Mouse (Mus musculus): ENCODE results near the gene Dusp27. TPM values are rescaled to one million over a fixed set of nuclear protein-coding genes. Genes with fewer than 3 reads are reported as not detected.

Gene Dusp27
- polyA plus RNA-seq, 1 experiment from 2014 or later = 4.7 TPM

GRCm38 (mm10) chr1:166126290-166126689 lies 1.4 kb downstream of the Dusp27 start:
- no peak overlapping the region for H3K4me2 ChIP-seq
- H3K36me3 ChIP-seq = no peaks in the 10 kb centered on the region
- H3K4me3 ChIP-seq (replicated peaks) = no peak overlapping the region
- H3K9ac ChIP-seq (replicated peaks) = no peak overlapping the region
- H3K4me1 ChIP-seq (replicated peaks) = peaks cover 33% of the 10 kb centered on the region
- H3K9me3 ChIP-seq = no peaks in the 10 kb centered on the region
- no peaks in the 10 kb centered on the region for H3K27me3 ChIP-seq
- no peak for ATAC-seq (ENCODE audit: insufficient number of reproducible peaks, insufficient read depth, low FRiP score, low TSS enrichment, low read depth)
- no peak overlapping the region for H3K27ac ChIP-seq
- 90% methylated on average over 6 of the region's 6 CpGs for WGBS

GRCm38 (mm10) chr1:166124932-166125593 lies 2.7 kb downstream of the Dusp27 start:
- WGBS = 77% methylated on average over 8 of the region's 8 CpGs
- no peak overlapping the region for H3K9ac ChIP-seq (replicated peaks)
- H3K27ac ChIP-seq = no peak overlapping the region
- H3K36me3 ChIP-seq = no peaks in the 10 kb centered on the region
- H3K9me3 ChIP-seq = no peaks in the 10 kb centered on the region
- ATAC-seq (ENCODE audit: insufficient number of reproducible peaks, insufficient read depth, low FRiP score, low TSS enrichment, low read depth) = no peak
- no peaks in the 10 kb centered on the region for H3K27me3 ChIP-seq
- peaks cover 21% of the 10 kb centered on the region for H3K4me1 ChIP-seq (replicated peaks)
- no peak overlapping the region for H3K4me2 ChIP-seq
- H3K4me3 ChIP-seq (replicated peaks) = no peak overlapping the region

- no peak overlapping the region for H3K9ac ChIP-seq (replicated peaks)
- no peak overlapping the region for H3K4me3 ChIP-seq (replicated peaks)
- ATAC-seq (ENCODE audit: insufficient number of reproducible peaks, insufficient read depth, low FRiP score, low TSS enrichment, low read depth) = no peak
- WGBS = 92% methylated on average over 8 of the region's 8 CpGs
- no peak overlapping the region for H3K27ac ChIP-seq
- H3K9me3 ChIP-seq = no peaks in the 10 kb centered on the region
- no peak overlapping the region for H3K4me2 ChIP-seq
- no peaks in the 10 kb centered on the region for H3K27me3 ChIP-seq
- peaks cover 20% of the 10 kb centered on the region for H3K4me1 ChIP-seq (replicated peaks)
- no peaks in the 10 kb centered on the region for H3K36me3 ChIP-seq
Observed at GRCm38 (mm10) chr1:166123751-166124150, 4.0 kb downstream of the Dusp27 start.

GRCm38 (mm10) chr1:166123045-166123444 lies 4.7 kb downstream of the Dusp27 start:
- no peak overlapping the region for H3K4me2 ChIP-seq
- H3K27ac ChIP-seq = no peak overlapping the region
- WGBS = 92% methylated on average over 1 of the region's 1 CpGs
- no peak overlapping the region for H3K4me3 ChIP-seq (replicated peaks)
- no peaks in the 10 kb centered on the region for H3K36me3 ChIP-seq
- no peak for ATAC-seq (ENCODE audit: insufficient number of reproducible peaks, insufficient read depth, low FRiP score, low TSS enrichment, low read depth)
- no peaks in the 10 kb centered on the region for H3K27me3 ChIP-seq
- H3K9ac ChIP-seq (replicated peaks) = no peak overlapping the region
- H3K9me3 ChIP-seq = no peaks in the 10 kb centered on the region
- H3K4me1 ChIP-seq (replicated peaks) = peaks cover 22% of the 10 kb centered on the region

- WGBS = 81% methylated on average over 7 of the region's 7 CpGs
- Histone ChIP-seq H3K9me3 (no peaks in the 10 kb centered on the region), H3K4me3 (replicated peaks) (no peak overlapping the region)
Observed at GRCm38 (mm10) chr1:166122114-166122513, 5.6 kb downstream of the Dusp27 start.

GRCm38 (mm10) chr1:166117866-166118639 lies 9.7 kb downstream of the Dusp27 start:
- H3K9ac ChIP-seq (replicated peaks) = no peak overlapping the region
- peak; percentile 75; the same call in 1 of the 2 replicates for ATAC-seq (ENCODE audit: insufficient number of reproducible peaks, insufficient read depth, low FRiP score, low TSS enrichment, low read depth)
- H3K27ac ChIP-seq = peak overlapping the region; percentile 59; the same call in 1 of the 2 replicates
- peak overlapping the region; percentile 43 for H3K4me2 ChIP-seq
- 36% methylated on average over 13 of the region's 13 CpGs for WGBS
- H3K36me3 ChIP-seq = no peaks in the 10 kb centered on the region
- no peaks in the 10 kb centered on the region for H3K27me3 ChIP-seq
- H3K9me3 ChIP-seq = no peaks in the 10 kb centered on the region
- H3K4me3 ChIP-seq (replicated peaks) = 0 out of 2 replicates have a peak overlapping the region, but pooled peaks have one; percentile 7
- peaks cover 13% of the 10 kb centered on the region for H3K4me1 ChIP-seq (replicated peaks)

More at GRCm38 (mm10) chr1:166122114-166122513, 5.6 kb downstream of the Dusp27 start:
- Histone ChIP-seq H3K4me2 (no peak overlapping the region), H3K27ac (no peak overlapping the region), H3K27me3 (no peaks in the 10 kb centered on the region), H3K36me3 (no peaks in the 10 kb centered on the region), H3K4me1 (replicated peaks) (peaks cover 20% of the 10 kb centered on the region), H3K9ac (replicated peaks) (no peak overlapping the region)
- ATAC-seq (ENCODE audit: insufficient number of reproducible peaks, insufficient read depth, low FRiP score, low TSS enrichment, low read depth) = no peak

GRCm38 (mm10) chr1:166115719-166116118 lies 12.0 kb downstream of the Dusp27 start:
- Histone ChIP-seq H3K27me3 (no peaks in the 10 kb centered on the region), H3K36me3 (no peaks in the 10 kb centered on the region), H3K27ac (no peak overlapping the region), H3K9ac (replicated peaks) (no peak overlapping the region), H3K9me3 (no peaks in the 10 kb centered on the region), H3K4me1 (replicated peaks) (peaks cover 13% of the 10 kb centered on the region), H3K4me2 (no peak overlapping the region), H3K4me3 (replicated peaks) (no peak overlapping the region)
- ATAC-seq (ENCODE audit: insufficient number of reproducible peaks, insufficient read depth, low FRiP score, low TSS enrichment, low read depth) = no peak
- 93% methylated on average over 4 of the region's 4 CpGs for WGBS

- ATAC-seq (ENCODE audit: insufficient number of reproducible peaks, insufficient read depth, low FRiP score, low TSS enrichment, low read depth) = no peak
- Histone ChIP-seq H3K36me3 (no peaks in the 10 kb centered on the region), H3K27ac (no peak overlapping the region), H3K9ac (replicated peaks) (no peak overlapping the region), H3K4me3 (replicated peaks) (no peak overlapping the region), H3K9me3 (no peaks in the 10 kb centered on the region), H3K27me3 (no peaks in the 10 kb centered on the region), H3K4me2 (no peak overlapping the region), H3K4me1 (replicated peaks) (peaks cover 13% of the 10 kb centered on the region)
- WGBS = 90% methylated on average over 3 of the region's 3 CpGs
Observed at GRCm38 (mm10) chr1:166114986-166115385, 12.7 kb downstream of the Dusp27 start.

GRCm38 (mm10) chr1:166105464-166105863 lies 22.3 kb downstream of the Dusp27 start:
- H3K27ac ChIP-seq = no peak overlapping the region
- H3K4me3 ChIP-seq (replicated peaks) = no peak overlapping the region
- no peak for ATAC-seq (ENCODE audit: insufficient number of reproducible peaks, insufficient read depth, low FRiP score, low TSS enrichment, low read depth)
- 79% methylated on average over 6 of the region's 6 CpGs for WGBS
- no peaks in the 10 kb centered on the region for H3K27me3 ChIP-seq
- H3K4me2 ChIP-seq = no peak overlapping the region
- no peaks in the 10 kb centered on the region; the same call in 1 of the 2 replicates for H3K4me1 ChIP-seq (replicated peaks)
- H3K9ac ChIP-seq (replicated peaks) = no peak overlapping the region
- H3K9me3 ChIP-seq = no peaks in the 10 kb centered on the region
- H3K36me3 ChIP-seq = no peaks in the 10 kb centered on the region; the same call in 1 of the 2 replicates

GRCm38 (mm10) chr1:166104858-166105257 lies 22.9 kb downstream of the Dusp27 start:
- ATAC-seq (ENCODE audit: insufficient number of reproducible peaks, insufficient read depth, low FRiP score, low TSS enrichment, low read depth) = no peak
- Histone ChIP-seq H3K27me3 (no peaks in the 10 kb centered on the region), H3K4me1 (replicated peaks) (no peaks in the 10 kb centered on the region; the same call in 1 of the 2 replicates), H3K27ac (no peak overlapping the region), H3K4me2 (no peak overlapping the region), H3K4me3 (replicated peaks) (no peak overlapping the region), H3K36me3 (no peaks in the 10 kb centered on the region; the same call in 1 of the 2 replicates), H3K9ac (replicated peaks) (no peak overlapping the region), H3K9me3 (no peaks in the 10 kb centered on the region)
- 92% methylated on average over 3 of the region's 3 CpGs for WGBS

- H3K27me3 ChIP-seq = no peaks in the 10 kb centered on the region
- no peak for ATAC-seq (ENCODE audit: insufficient number of reproducible peaks, insufficient read depth, low FRiP score, low TSS enrichment, low read depth)
- H3K27ac ChIP-seq = no peak overlapping the region
- H3K36me3 ChIP-seq = no peaks in the 10 kb centered on the region; the same call in 1 of the 2 replicates
- H3K4me2 ChIP-seq = no peak overlapping the region
- H3K4me3 ChIP-seq (replicated peaks) = no peak overlapping the region
- H3K9ac ChIP-seq (replicated peaks) = no peak overlapping the region
- no peaks in the 10 kb centered on the region; the same call in 1 of the 2 replicates for H3K4me1 ChIP-seq (replicated peaks)
- WGBS = 59% methylated on average over 11 of the region's 11 CpGs
- no peaks in the 10 kb centered on the region for H3K9me3 ChIP-seq
Observed at GRCm38 (mm10) chr1:166102920-166103608, 24.7 kb downstream of the Dusp27 start.
